Mouse (Mus musculus): ENCODE results near the gene Rspo1. TPM values are rescaled to one million over a fixed set of nuclear protein-coding genes. Genes with fewer than 3 reads are reported as not detected.
"Not testable (repeated sequence)": the region's sequence is repeated elsewhere in the genome, so short reads cannot be mapped to it uniquely, and the experiment has no call there.

Gene Rspo1
- polyA plus RNA-seq (2014; fragmentation: Nextera tagmentation; extraction: Ambion mirVana), result 18.3 and 20.9 TPM in 2 replicates

- Histone ChIP-seq H3K9me3 (ENCODE audit: control insufficient read depth, low read depth, low read length) (no peaks in the 10 kb centered on the region), H3K9ac (replicated peaks; ENCODE audit: low read depth, low read length) (0 out of 2 replicates have a peak within 1 kb of the TSS, but pooled peaks have one; percentile 28), H3K36me3 (ENCODE audit: control insufficient read depth, insufficient read depth, low read length) (no peaks in the 10 kb centered on the region), H3K27ac (ENCODE audit: low read length) (no peak within 1 kb of the TSS), H3K4me2 (replicated peaks; ENCODE audit: low read depth, low read length) (peak within 1 kb of the TSS; percentile 69), H3K4me1 (ENCODE audit: control insufficient read depth, insufficient read depth, low read length) (peaks cover 22% of the 10 kb centered on the region), H3K27me3 (ENCODE audit: control insufficient read depth, insufficient read depth, low read length) (peaks cover 30% of the 10 kb centered on the region), H3K4me3 (ENCODE audit: low read depth, low read length) (peak within 1 kb of the TSS; percentile 42)
- WGBS, result 2% methylated on average over 45 of the region's 62 CpGs
- peak; percentile 42; the same call in 1 of the 2 replicates for ATAC-seq (ENCODE audit: insufficient number of reproducible peaks, insufficient read depth, low FRiP score, low read depth)
These were observed at the start of gene Rspo1 for GRCm38 (mm10) chr4:124985671-124986602. TSS of gene Rspo1 (plus strand) at chr4:124986430.

DNA sequence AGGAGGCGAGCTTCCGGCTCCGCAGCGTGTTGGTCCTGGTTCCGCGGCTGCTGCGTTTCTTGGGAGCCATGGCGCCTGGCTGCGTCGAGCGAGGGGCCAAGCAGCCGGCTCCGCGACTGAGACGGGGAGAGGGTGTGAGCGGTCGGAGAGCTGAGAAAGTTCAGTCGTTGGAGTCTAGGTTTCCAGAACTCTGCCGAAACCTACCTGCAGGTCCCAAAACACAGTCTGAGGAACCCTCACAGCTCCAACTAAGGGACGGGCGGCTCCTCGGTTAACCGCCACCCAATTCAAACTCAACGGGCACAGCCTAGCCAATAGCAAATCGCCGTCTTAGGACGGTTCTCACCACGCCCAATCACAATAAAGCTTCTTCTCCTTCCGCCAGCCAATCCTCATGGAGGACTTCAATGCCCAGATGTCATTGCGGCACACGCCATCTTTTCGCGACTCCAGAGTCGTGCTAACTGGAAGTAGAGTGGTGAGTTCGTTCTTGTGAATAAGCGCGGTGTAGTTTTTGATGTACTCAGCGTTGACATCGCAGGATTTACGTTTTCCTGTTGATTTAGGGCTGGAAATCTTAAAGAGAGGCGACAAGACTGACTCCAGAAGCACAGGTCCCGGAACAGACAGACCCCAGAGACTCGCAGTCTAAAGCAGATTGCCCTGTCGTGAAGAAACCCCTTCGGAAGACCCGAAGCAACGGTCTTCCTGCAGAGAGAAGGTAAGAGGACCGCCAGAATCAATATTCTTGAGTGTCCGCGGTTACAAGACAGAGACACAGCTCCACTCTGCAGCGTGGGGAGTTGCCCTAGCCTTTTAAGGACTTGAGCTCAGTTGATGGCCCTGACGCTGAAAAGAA is 49.4 kb upstream of the Rspo1 start, which contains the start of gene 9930104L06Rik:
TSS of gene 9930104L06Rik (plus strand) at position 436 of the 859 bp plus-strand sequence.
- under 1% methylated on average over 52 of the region's 52 CpGs for WGBS
- Histone ChIP-seq H3K36me3 (ENCODE audit: control insufficient read depth, insufficient read depth, low read length) (peaks cover 20% of the 10 kb centered on the region), H3K4me1 (ENCODE audit: control insufficient read depth, insufficient read depth, low read length) (peaks cover 14% of the 10 kb centered on the region), H3K27me3 (ENCODE audit: control insufficient read depth, insufficient read depth, low read length) (no peaks in the 10 kb centered on the region), H3K9me3 (ENCODE audit: control insufficient read depth, low read depth, low read length) (no peaks in the 10 kb centered on the region), H3K9ac (replicated peaks; ENCODE audit: low read depth, low read length) (peak within 1 kb of the TSS; percentile 69), H3K4me3 (ENCODE audit: low read depth, low read length) (peak within 1 kb of the TSS; percentile 91), H3K4me2 (replicated peaks; ENCODE audit: low read depth, low read length) (peak within 1 kb of the TSS; percentile 75), H3K27ac (ENCODE audit: low read length) (peak within 1 kb of the TSS; percentile 44; the same call in 1 of the 2 replicates)
- peak; percentile 99 for ATAC-seq (ENCODE audit: insufficient number of reproducible peaks, insufficient read depth, low FRiP score, low read depth)

GRCm38 (mm10) chr4:124939211-124939610 is 47.0 kb upstream of the Rspo1 start, which contains the start of gene Cdca8:
TSS of gene Cdca8 (minus strand) at chr4:124939311.
- not testable (repeated sequence) for H3K4me2 ChIP-seq (replicated peaks; ENCODE audit: low read depth, low read length)

DNA sequence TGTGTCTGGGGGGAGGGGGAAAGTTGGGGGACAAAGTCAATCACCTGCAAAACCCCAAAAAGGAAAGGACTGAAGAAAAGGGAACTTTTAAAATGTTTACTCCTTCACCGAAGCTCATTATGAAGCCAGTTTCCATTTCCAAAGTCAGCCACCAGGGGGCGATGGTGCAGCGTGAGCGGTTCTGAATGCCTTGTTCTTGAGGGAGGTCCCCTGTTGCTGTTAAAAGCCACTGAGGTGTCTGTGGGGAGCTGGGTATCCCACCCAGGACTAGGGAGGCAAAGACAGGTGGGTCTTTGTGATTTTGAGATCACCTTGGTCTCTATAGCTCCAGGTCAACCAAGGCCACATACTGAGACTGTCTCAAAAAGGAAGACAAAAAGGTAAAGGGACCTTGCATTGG is 43.2 kb upstream of the Rspo1 start:
- no peak overlapping the region for H3K4me2 ChIP-seq (replicated peaks; ENCODE audit: low read depth, low read length)
- no peak overlapping the region for H3K27ac ChIP-seq (ENCODE audit: low read length)
- no peak for ATAC-seq (ENCODE audit: insufficient number of reproducible peaks, insufficient read depth, low FRiP score, low read depth)
- no peak overlapping the region for H3K4me3 ChIP-seq (ENCODE audit: low read depth, low read length)
- H3K9ac ChIP-seq (replicated peaks; ENCODE audit: low read depth, low read length), result no peak overlapping the region
- no peaks in the 10 kb centered on the region for H3K9me3 ChIP-seq (ENCODE audit: control insufficient read depth, low read depth, low read length)
- no peaks in the 10 kb centered on the region for H3K27me3 ChIP-seq (ENCODE audit: control insufficient read depth, insufficient read depth, low read length)
- H3K4me1 ChIP-seq (ENCODE audit: control insufficient read depth, insufficient read depth, low read length), result no peaks in the 10 kb centered on the region
- 5% methylated on average over 4 of the region's 4 CpGs for WGBS
- H3K36me3 ChIP-seq (ENCODE audit: control insufficient read depth, insufficient read depth, low read length), result peaks cover 25% of the 10 kb centered on the region

More at GRCm38 (mm10) chr4:124939211-124939610, 47.0 kb upstream of the Rspo1 start, which contains the start of gene Cdca8:
- not testable (repeated sequence) for H3K27ac ChIP-seq (ENCODE audit: low read length); ATAC-seq (ENCODE audit: insufficient number of reproducible peaks, insufficient read depth, low FRiP score, low read depth); H3K27me3 ChIP-seq (ENCODE audit: control insufficient read depth, insufficient read depth, low read length); H3K9me3 ChIP-seq (ENCODE audit: control insufficient read depth, low read depth, low read length); H3K9ac ChIP-seq (replicated peaks; ENCODE audit: low read depth, low read length); H3K4me3 ChIP-seq (ENCODE audit: low read depth, low read length)
- Histone ChIP-seq H3K36me3 (ENCODE audit: control insufficient read depth, insufficient read depth, low read length) (peaks cover 25% of the 10 kb centered on the region), H3K4me1 (ENCODE audit: control insufficient read depth, insufficient read depth, low read length) (peaks cover 14% of the 10 kb centered on the region)
- WGBS, result 93% methylated on average over 4 of the region's 4 CpGs

- Histone ChIP-seq H3K4me3 (ENCODE audit: low read depth, low read length) (no peak overlapping the region), H3K9ac (replicated peaks; ENCODE audit: low read depth, low read length) (no peak overlapping the region), H3K4me2 (replicated peaks; ENCODE audit: low read depth, low read length) (no peak overlapping the region), H3K9me3 (ENCODE audit: control insufficient read depth, low read depth, low read length) (no peaks in the 10 kb centered on the region), H3K36me3 (ENCODE audit: control insufficient read depth, insufficient read depth, low read length) (peaks cover 23% of the 10 kb centered on the region), H3K27me3 (ENCODE audit: control insufficient read depth, insufficient read depth, low read length) (no peaks in the 10 kb centered on the region), H3K4me1 (ENCODE audit: control insufficient read depth, insufficient read depth, low read length) (no peaks in the 10 kb centered on the region), H3K27ac (ENCODE audit: low read length) (no peak overlapping the region)
- 85% methylated on average over 5 of the region's 5 CpGs for WGBS
- no peak for ATAC-seq (ENCODE audit: insufficient number of reproducible peaks, insufficient read depth, low FRiP score, low read depth)
These were observed 42.4 kb upstream of the Rspo1 start for GRCm38 (mm10) chr4:124943781-124944180.

DNA sequence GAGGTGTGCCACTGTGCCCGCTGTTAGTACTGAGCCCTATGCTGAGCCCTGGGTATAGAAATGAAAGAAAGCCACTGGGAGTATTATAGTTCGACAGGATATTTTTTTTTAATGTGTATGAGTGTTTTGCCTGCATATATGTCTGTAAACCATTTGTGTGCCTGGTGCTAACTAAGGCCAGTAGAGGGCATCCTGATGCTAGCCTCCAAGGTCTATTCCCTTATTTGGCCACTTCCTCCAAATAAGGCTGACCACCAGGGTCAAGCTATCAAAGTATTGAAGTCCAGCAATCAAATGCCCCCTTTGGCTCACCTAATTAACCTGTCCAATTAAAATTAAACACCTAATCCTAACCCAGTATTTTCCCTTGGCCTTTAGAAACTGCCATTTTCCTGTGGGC is 41.3 kb upstream of the Rspo1 start:
- Histone ChIP-seq H3K4me1 (ENCODE audit: control insufficient read depth, insufficient read depth, low read length) (0 out of 2 replicates have a peak, but pooled peaks cover 2% of the 10 kb centered on the region), H3K4me3 (ENCODE audit: low read depth, low read length) (no peak overlapping the region), H3K4me2 (replicated peaks; ENCODE audit: low read depth, low read length) (no peak overlapping the region), H3K27ac (ENCODE audit: low read length) (no peak overlapping the region), H3K9ac (replicated peaks; ENCODE audit: low read depth, low read length) (no peak overlapping the region), H3K9me3 (ENCODE audit: control insufficient read depth, low read depth, low read length) (no peaks in the 10 kb centered on the region), H3K36me3 (ENCODE audit: control insufficient read depth, insufficient read depth, low read length) (peaks cover 15% of the 10 kb centered on the region), H3K27me3 (ENCODE audit: control insufficient read depth, insufficient read depth, low read length) (no peaks in the 10 kb centered on the region)
- no peak for ATAC-seq (ENCODE audit: insufficient number of reproducible peaks, insufficient read depth, low FRiP score, low read depth)
- WGBS, result 59% methylated on average over 2 of the region's 2 CpGs

GRCm38 (mm10) chr4:124949488-124949887 is 36.7 kb upstream of the Rspo1 start:
- Histone ChIP-seq H3K9ac (replicated peaks; ENCODE audit: low read depth, low read length) (no peak overlapping the region), H3K4me2 (replicated peaks; ENCODE audit: low read depth, low read length) (no peak overlapping the region), H3K4me3 (ENCODE audit: low read depth, low read length) (no peak overlapping the region), H3K36me3 (ENCODE audit: control insufficient read depth, insufficient read depth, low read length) (no peaks in the 10 kb centered on the region), H3K27me3 (ENCODE audit: control insufficient read depth, insufficient read depth, low read length) (no peaks in the 10 kb centered on the region), H3K9me3 (ENCODE audit: control insufficient read depth, low read depth, low read length) (no peaks in the 10 kb centered on the region), H3K4me1 (ENCODE audit: control insufficient read depth, insufficient read depth, low read length) (0 out of 2 replicates have a peak, but pooled peaks cover 2% of the 10 kb centered on the region), H3K27ac (ENCODE audit: low read length) (no peak overlapping the region)
- 74% methylated on average over 3 of the region's 3 CpGs for WGBS
- no peak for ATAC-seq (ENCODE audit: insufficient number of reproducible peaks, insufficient read depth, low FRiP score, low read depth)

Data from stomach, embryonic 14.5 days (tissue).